ENCODE assay signal across 9 mouse cellular contexts in genomic region chr11:29718541-29718940, GRCm38 (mm10). TPM values are rescaled to one million over a fixed set of nuclear protein-coding genes. Genes with fewer than 3 reads are reported as not detected.
DNase-seq lines count a peak whose midpoint lies in the region; ATAC-seq and TF ChIP-seq lines count a peak whose summit lies in the region.
"Had no signal": no experiment of that assay in that cellular context is flagged by ENCODE, and none has a peak within 500 bp of the region (broad histone marks: within the 10 kb centered on the region; RNA-seq: fewer than 3 reads in every experiment).

No protein-coding gene starts in this region.

- H3K79me2 ChIP-seq in myocyte (ENCODE audit: control insufficient read depth, insufficient read depth), result peaks cover 100% of the 10 kb centered on the region

- peak; percentile 26 for DNase-seq in adrenal gland, adult 8-10 months
- no peak for DNase-seq in adrenal gland, adult 18-20 months (ENCODE audit: low spot score in 2 of 2)
- DNase-seq in retina, adult 2 months (ENCODE audit: low read depth, low spot score), result peak; percentile 64
- DNase-seq in retina, embryonic 14.5 days (ENCODE audit: low spot score), result no peak
- peak; percentile 46 for DNase-seq in kidney, postnatal 0 days (ENCODE audit: low spot score)
- DNase-seq in ovary, postnatal 10 days (ENCODE audit: low spot score), result no peak

- H3K9me3 ChIP-seq in kidney, postnatal 0 days (replicated peaks; ENCODE audit: low read length), result no peaks in the 10 kb centered on the region

- H3K4me1 ChIP-seq in kidney, postnatal 0 days (replicated peaks; ENCODE audit: insufficient read depth, low read length), result peaks cover 8% of the 10 kb centered on the region; the same call in 1 of the 2 replicates

- no peaks in the 10 kb centered on the region for H3K36me3 ChIP-seq in kidney, postnatal 0 days (ENCODE audit: insufficient read depth, low read length)
- H3K36me3 ChIP-seq in myocyte (ENCODE audit: control insufficient read depth, insufficient read depth), result peaks cover 3% of the 10 kb centered on the region

- H3K9ac ChIP-seq in kidney, postnatal 0 days (ENCODE audit: low read depth, low read length), result no peak overlapping the region
- H3K9ac ChIP-seq: liver, embryonic 14.5 days had no signal

- ATAC-seq in kidney, postnatal 0 days (replicated peaks; ENCODE audit: low FRiP score, low read depth), result no peak; the same call in 1 of the 2 replicates
- ATAC-seq in cerebellum, adult (ENCODE audit: insufficient number of reproducible peaks, low FRiP score, low TSS enrichment), result no peak

- no peaks in the 10 kb centered on the region for H3K27me3 ChIP-seq in kidney, postnatal 0 days (ENCODE audit: insufficient read depth, low read length)
- no peaks in the 10 kb centered on the region for H3K27me3 ChIP-seq in myocyte (ENCODE audit: control insufficient read depth, insufficient read depth, insufficient read length)

- WGBS in kidney, postnatal 0 days, result 25% methylated on average over 6 of the region's 6 CpGs

- no peak overlapping the region for H3K4me3 ChIP-seq in kidney, postnatal 0 days (replicated peaks; ENCODE audit: low read depth, low read length)
- H3K4me3 ChIP-seq in myocyte, result peak overlapping the region; percentile 14

- peak overlapping the region; percentile 30 for H3K4me2 ChIP-seq in kidney, postnatal 0 days (ENCODE audit: low read length)
- peak overlapping the region; percentile 1 for H3K4me2 ChIP-seq in myocyte (ENCODE audit: low read depth)

- TF ChIP-seq POLR2A in myocyte (IDR thresholded peaks at IDR 0.05; ENCODE audit: insufficient read length, low read depth), result no peak

- no peak overlapping the region for H3K27ac ChIP-seq in kidney, postnatal 0 days
- H3K27ac ChIP-seq: liver, embryonic 14.5 days had no signal

- H3ac ChIP-seq in myocyte (ENCODE audit: control insufficient read depth, insufficient read length), result no peak overlapping the region

- no peak for TF ChIP-seq CTCF in kidney, postnatal 0 days (IDR thresholded peaks at IDR 0.05; ENCODE audit: low read depth)

TF ChIP-seq in myocyte, 11 proteins besides CTCF, POLR2A, EP300 and RAD21:
- TF ChIP-seq MAX (IDR thresholded peaks at IDR 0.05; ENCODE audit: low read depth) (no peak), CEBPB (IDR thresholded peaks at IDR 0.05; ENCODE audit: insufficient read depth, poor library complexity, severe bottlenecking) (no peak), SRF (IDR thresholded peaks at IDR 0.05; ENCODE audit: control insufficient read depth, insufficient read length, low read depth) (no peak), TCF3 (IDR thresholded peaks at IDR 0.05; ENCODE audit: insufficient read length, low read depth) (no peak), POLR2AphosphoS2 (IDR thresholded peaks at IDR 0.05; ENCODE audit: insufficient read length, low read depth) (peak; percentile 39), USF1 (IDR thresholded peaks at IDR 0.05; ENCODE audit: low read depth) (no peak), MYOG (IDR thresholded peaks at IDR 0.05; ENCODE audit: control insufficient read depth in 1 of 3, insufficient read depth in 1 of 3, insufficient read length in 2 of 3, low read depth in 2 of 3) (peak in 1 of 3 experiments; percentile 34), MYOD1 (IDR thresholded peaks at IDR 0.05; ENCODE audit: control insufficient read depth in 1 of 3, insufficient read length in 2 of 3, low read depth in 2 of 3) (peak in 1 of 3 experiments; percentile 14), REST (IDR thresholded peaks at IDR 0.05; ENCODE audit: insufficient read depth, insufficient read length) (no peak), TCF12 (IDR thresholded peaks at IDR 0.05; ENCODE audit: insufficient read depth, poor library complexity, severe bottlenecking) (no peak), E2F4 (IDR thresholded peaks at IDR 0.05; ENCODE audit: insufficient read depth) (no peak)

RNA-seq across cellular contexts. Expression of gene Rtn4, which starts 25.8 kb away (rescaled TPM):
- 100 to 1,000 TPM; 226 to 575 (median 412) TPM for total RNA-seq in adrenal gland, adult 8-10 months (2022)
- total RNA-seq in adrenal gland, adult 18-20 months (2021), result 100 to 1,000 TPM; 330 to 492 TPM
- 62.2 and 75.0 TPM in 2 replicates for polyA plus RNA-seq in kidney, postnatal 0 days (2015; fragmentation: Nextera tagmentation; extraction: Ambion mirVana)
- 309 TPM for polyA plus RNA-seq in myocyte (2012; fragmentation: generic; extraction: Trizol)

Comparison
In these comparisons a context has a peak if more than half of its experiments do, and no peak if none do; other contexts are left out.
1. DNase-seq: peak in adrenal gland, adult 8-10 months (single experiment), retina, adult 2 months (single experiment) and kidney, postnatal 0 days (single experiment); none in adrenal gland, adult 18-20 months (0 of 2), retina, embryonic 14.5 days (single experiment) and ovary, postnatal 10 days (single experiment).